Mouse (Mus musculus): ENCODE measurements around the gene Nrf1.

GRCm38 (mm10) chr6:30021241-30021640, 26.5 kb upstream of the Nrf1 start:
- TF ChIP-seq CTCF (IDR thresholded peaks at IDR 0.05; ENCODE audit: low read depth, low read length) (no peak), POLR2A (IDR thresholded peaks at IDR 0.05; ENCODE audit: borderline replicate concordance, low read depth, low read length) (no peak)

All from bone marrow macrophage, adult 2 months (primary cell).